Comparison of ENCODE assay signal across 11 mouse cellular contexts in genomic region chr13:58074466-58074865, GRCm38 (mm10). TPM values are rescaled to one million over a fixed set of nuclear protein-coding genes. Genes with fewer than 3 reads are reported as not detected.
DNase-seq lines count a peak whose midpoint lies in the region; ATAC-seq and TF ChIP-seq lines count a peak whose summit lies in the region.
"Had no signal": no experiment of that assay in that cellular context is flagged by ENCODE, and none has a peak within 500 bp of the region (broad histone marks: within the 10 kb centered on the region; RNA-seq: fewer than 3 reads in every experiment).

No protein-coding gene starts in this region.

- DNase-seq in lung, embryonic 14.5 days, result peak; percentile 63
- DNase-seq in lung, postnatal 36 days, result no peak
- DNase-seq in cerebellum, adult 11-12 months, result peak; percentile 73
- peak; percentile 73 for DNase-seq in cerebellum, adult 9-11 months
- DNase-seq in layer of hippocampus, postnatal 36 days, result peak; percentile 67 to 69
- DNase-seq in thymus, postnatal 0 days (ENCODE audit: low spot score), result no peak
- DNase-seq: lung, postnatal 10 days; retina, postnatal 1 day had no signal

- H3K27ac ChIP-seq in lung, embryonic 14.5 days (ENCODE audit: low read depth), result no peak overlapping the region
- H3K27ac ChIP-seq: embryonic facial prominence, embryonic 12.5 days; intestine, embryonic 15.5 days had no signal

- peak; percentile 45 for ATAC-seq in lung, embryonic 14.5 days (ENCODE audit: insufficient read depth)
- ATAC-seq in megakaryocyte-erythroid progenitor cell, adult 5-6 weeks (replicated peaks; ENCODE audit: low FRiP score, low TSS enrichment, poor library complexity, severe bottlenecking), result no peak
- ATAC-seq: intestine, embryonic 15.5 days had no signal

- no peak for TF ChIP-seq CTCF in lung, embryonic 14.5 days (IDR thresholded peaks at IDR 0.05; ENCODE audit: low read depth)

- H3K27me3 ChIP-seq in lung, embryonic 14.5 days (ENCODE audit: insufficient read depth, low read length), result no peaks in the 10 kb centered on the region
- H3K27me3 ChIP-seq: embryonic facial prominence, embryonic 12.5 days; intestine, embryonic 15.5 days had no signal

- no peak overlapping the region for H3K4me2 ChIP-seq in lung, embryonic 14.5 days
- H3K4me2 ChIP-seq: embryonic facial prominence, embryonic 12.5 days; intestine, embryonic 15.5 days had no signal

- no peaks in the 10 kb centered on the region for H3K36me3 ChIP-seq in lung, embryonic 14.5 days (ENCODE audit: insufficient read depth)
- H3K36me3 ChIP-seq: embryonic facial prominence, embryonic 12.5 days; intestine, embryonic 15.5 days had no signal

- H3K9ac ChIP-seq in lung, embryonic 14.5 days, result no peak overlapping the region
- H3K9ac ChIP-seq: embryonic facial prominence, embryonic 12.5 days; intestine, embryonic 15.5 days had no signal

- H3K4me3 ChIP-seq in lung, embryonic 14.5 days (ENCODE audit: low read depth, low read length), result no peak overlapping the region
- H3K4me3 ChIP-seq: embryonic facial prominence, embryonic 12.5 days; intestine, embryonic 15.5 days had no signal

- no peaks in the 10 kb centered on the region for H3K9me3 ChIP-seq in lung, embryonic 14.5 days (ENCODE audit: low read depth, low read length)
- H3K9me3 ChIP-seq: embryonic facial prominence, embryonic 12.5 days; intestine, embryonic 15.5 days had no signal

- no peaks in the 10 kb centered on the region for H3K4me1 ChIP-seq in lung, embryonic 14.5 days (ENCODE audit: insufficient read depth)
- H3K4me1 ChIP-seq: embryonic facial prominence, embryonic 12.5 days; intestine, embryonic 15.5 days had no signal

- 79% methylated on average over 6 of the region's 6 CpGs for WGBS in lung, embryonic 14.5 days

RNA-seq across cellular contexts. Expression of gene Klhl3, which starts 38.9 kb away (rescaled TPM):
- polyA plus RNA-seq in lung, embryonic 14.5 days (2014; fragmentation: Nextera tagmentation; extraction: Ambion mirVana), result 3.6 and 3.9 TPM in 2 replicates
- 10 to 100 TPM; 50.4 to 52.7 TPM for total RNA-seq in layer of hippocampus, postnatal 36 days (2021)
- 0.07 TPM in 1 of 2 replicates, not detected in the other for total RNA-seq in megakaryocyte-erythroid progenitor cell, adult 5-6 weeks (2014; fragmentation: Nextera tagmentation)
- 0.38 TPM in 1 of 2 replicates, not detected in the other for total RNA-seq in megakaryocyte-erythroid progenitor cell, adult 5-6 weeks (2017)
- polyA plus RNA-seq in thymus, postnatal 0 days (2015; fragmentation: Nextera tagmentation; extraction: Ambion mirVana), result 1.4 and 1.8 TPM in 2 replicates

RNA-seq across cellular contexts. Expression of gene Hnrnpa0, which starts 53.9 kb away (rescaled TPM):
- polyA plus RNA-seq in lung, embryonic 14.5 days (2014; fragmentation: Nextera tagmentation; extraction: Ambion mirVana), result 46.5 and 51.7 TPM in 2 replicates
- 100 to 1,000 TPM; 112 to 119 TPM for total RNA-seq in layer of hippocampus, postnatal 36 days (2021)
- 113 and 115 TPM in 2 replicates for total RNA-seq in megakaryocyte-erythroid progenitor cell, adult 5-6 weeks (2014; fragmentation: Nextera tagmentation)
- 88.6 and 91.6 TPM in 2 replicates for total RNA-seq in megakaryocyte-erythroid progenitor cell, adult 5-6 weeks (2017)
- polyA plus RNA-seq in thymus, postnatal 0 days (2015; fragmentation: Nextera tagmentation; extraction: Ambion mirVana), result 41.9 and 52.6 TPM in 2 replicates

Comparison
In these comparisons a context has a peak if more than half of its experiments do, and no peak if none do; other contexts are left out.
1. DNase-seq: peak in lung, embryonic 14.5 days (single experiment), cerebellum, adult 11-12 months (single experiment), cerebellum, adult 9-11 months (single experiment) and layer of hippocampus, postnatal 36 days (2 of 2); none in lung, postnatal 36 days (single experiment) and thymus, postnatal 0 days (single experiment).
2. RNA of gene Klhl3, which starts 38.9 kb away (total RNA-seq): 50.4 to 52.7 TPM in layer of hippocampus, postnatal 36 days; 0.07 to 0.38 TPM in megakaryocyte-erythroid progenitor cell, adult 5-6 weeks; every median in the first group is over 10 times any median in the second.